Mouse (Mus musculus) CH12.LX (cell line): ENCODE measurements at regions not wholly inside any gene's neighbourhood (a gene's known extent, or its start where the extent isn't known, plus 50 kb on each side); places are given as distances from the start of the nearest gene placed in this dataset.

ENCODE experiments used
- CTCF ChIP-seq, 2 experiments: IDR thresholded peaks in 1 of 2; conservative IDR thresholded peaks in 1 of 2; 2 replicates each; pipeline ENCODE4 v1.5.1; 2011 to 2012; ENCODE audit warnings: low read depth in 2 of 2, low read length in 2 of 2, improper control_type of control experiment in 1 of 2, inconsistent platforms in 1 of 2, mild to moderate bottlenecking in 1 of 2, moderate library complexity in 1 of 2
- ELF1 ChIP-seq: IDR thresholded peaks from 2 replicates; pipeline ENCODE4 v1.6.1; 2014; ENCODE audit warnings: low read depth, mild to moderate bottlenecking, inconsistent platforms, low read length, improper control_type of control experiment
- ETS1 ChIP-seq: conservative IDR thresholded peaks from 2 replicates; pipeline ENCODE4 v1.6.1; 2012; ENCODE audit warnings: low read depth, mild to moderate bottlenecking, inconsistent platforms, low read length, improper control_type of control experiment, moderate library complexity
- GABPA ChIP-seq: IDR thresholded peaks from 2 replicates; pipeline ENCODE4 v1.6.1; 2012; ENCODE audit warnings: low read depth, low read length, improper control_type of control experiment, inconsistent platforms; ENCODE audit not compliant: insufficient replicate concordance

DNA sequence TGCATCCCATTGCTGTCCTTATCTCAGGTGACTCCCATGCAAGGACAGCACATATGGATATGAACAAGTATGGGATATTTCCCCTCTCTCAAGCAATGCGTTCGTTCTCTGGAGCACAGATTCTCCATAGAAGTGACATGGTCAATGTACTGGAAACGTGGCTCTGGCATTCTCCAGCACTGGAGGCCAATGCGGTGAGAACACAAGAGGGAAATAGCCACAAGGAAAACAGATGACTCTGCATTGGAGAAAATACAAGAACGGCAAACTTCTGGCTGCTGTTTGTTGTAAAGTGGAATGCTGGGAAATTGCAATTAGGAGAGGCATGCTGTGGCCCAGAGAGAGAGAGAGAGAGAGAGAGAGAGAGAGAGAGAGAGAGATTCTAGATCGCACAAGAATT, 125.6 kb upstream of the Runx1 start:
- TF ChIP-seq GABPA (no peak), CTCF (conservative IDR thresholded peaks at IDR 0.05 in 1 of 2, IDR thresholded peaks at IDR 0.05 in 1 of 2; ENCODE audit: low read depth in 2 of 2, low read length in 2 of 2) (no peak), ETS1 (no peak), ELF1 (no peak)
